Mouse (Mus musculus) thymus, postnatal 10 days (tissue): ENCODE results near the gene Cpsf7.
"Not testable (repeated sequence)": the region's sequence is repeated elsewhere in the genome, so short reads cannot be mapped to it uniquely, and the experiment has no call there.

Experiments
- DNase-seq, 2 experiments: peaks; one replicate each; pipeline ENCODE4 v3.0.0; 2021; ENCODE audit warnings: low spot score in 2 of 2

Cpsf7 gene

GRCm38 (mm10) chr19:10525106-10525901 is at the start of gene Cpsf7:
Gene Cpsf7 (plus strand): TSS chr19:10525266.
- peak; percentile 89 to 90 for DNase-seq

- DNase-seq = no peak
These were observed 45.5 kb upstream of the Cpsf7 start for GRCm38 (mm10) chr19:10479541-10479940.

GRCm38 (mm10) chr19:10482703-10483102 is 42.4 kb upstream of the Cpsf7 start, which contains the start of gene Ppp1r32:
Gene Ppp1r32 (minus strand): TSS chr19:10482928.
- DNase-seq = no peak

GRCm38 (mm10) chr19:10486264-10486738 is 38.8 kb upstream of the Cpsf7 start:
- peak; percentile 12 to 33 for DNase-seq

GRCm38 (mm10) chr19:10495670-10496069 is 29.4 kb upstream of the Cpsf7 start:
- DNase-seq = no peak

- no peak for DNase-seq
These were observed 28.1 kb upstream of the Cpsf7 start for GRCm38 (mm10) chr19:10496976-10497375.

GRCm38 (mm10) chr19:10497512-10498160 is 27.4 kb upstream of the Cpsf7 start:
- DNase-seq = no peak

GRCm38 (mm10) chr19:10500581-10500980 is 24.5 kb upstream of the Cpsf7 start:
- no peak for DNase-seq

- peak; percentile 14 to 63 for DNase-seq
These were observed 22.5 kb upstream of the Cpsf7 start for GRCm38 (mm10) chr19:10502571-10502970.

- DNase-seq = no peak
These were observed 14.2 kb upstream of the Cpsf7 start for GRCm38 (mm10) chr19:10510759-10511330.

- no peak for DNase-seq
These were observed 4.7 kb upstream of the Cpsf7 start for GRCm38 (mm10) chr19:10520355-10520754.

GRCm38 (mm10) chr19:10521926-10522325 is 3.1 kb upstream of the Cpsf7 start:
- no peak for DNase-seq

- DNase-seq = no peak
These were observed 1.5 kb upstream of the Cpsf7 start for GRCm38 (mm10) chr19:10523483-10524080.

- DNase-seq = no peak
These were observed 321 bp upstream of the Cpsf7 start for GRCm38 (mm10) chr19:10524784-10525105.

GRCm38 (mm10) chr19:10525910-10526309 is 844 bp downstream of the Cpsf7 start, which contains the start of gene Sdhaf2:
Gene Sdhaf2 (minus strand): TSS chr19:10526142.
- no peak for DNase-seq

GRCm38 (mm10) chr19:10530082-10530481 is 5.0 kb downstream of the Cpsf7 start:
- DNase-seq = no peak

- DNase-seq = no peak
These were observed 14.4 kb downstream of the Cpsf7 start for GRCm38 (mm10) chr19:10539454-10539853.

- DNase-seq = peak; percentile 75 to 85
These were observed 30.8 kb downstream of the Cpsf7 start, which contains the start of gene Tmem216 for GRCm38 (mm10) chr19:10555624-10556510. Gene Tmem216 (minus strand): TSS chr19:10556238.

- DNase-seq = no peak
These were observed 31.9 kb downstream of the Cpsf7 start for GRCm38 (mm10) chr19:10557001-10557400.

- no peak for DNase-seq
These were observed 32.4 kb downstream of the Cpsf7 start for GRCm38 (mm10) chr19:10557430-10557829.

- not testable (repeated sequence) for DNase-seq
These were observed 32.8 kb downstream of the Cpsf7 start for GRCm38 (mm10) chr19:10557837-10558375.
